24 mouse cellular contexts compared by ENCODE assay signal in genomic region chr10:119130676-119131075, GRCm38 (mm10).
DNase-seq lines count a peak whose midpoint lies in the region; ATAC-seq and TF ChIP-seq lines count a peak whose summit lies in the region.
"Had no signal": no experiment of that assay in that cellular context is flagged by ENCODE, and none has a peak within 500 bp of the region (broad histone marks: within the 10 kb centered on the region; RNA-seq: fewer than 3 reads in every experiment).

No protein-coding gene starts in this region.

- no peaks in the 10 kb centered on the region for H3K27me3 ChIP-seq in heart, embryonic 11.5 days (ENCODE audit: control insufficient read depth, insufficient read depth, low read length)
- no peaks in the 10 kb centered on the region for H3K27me3 ChIP-seq in forebrain, embryonic 16.5 days (replicated peaks; ENCODE audit: control insufficient read depth, insufficient read depth, low read length)
- H3K27me3 ChIP-seq: embryonic facial prominence, embryonic 13.5 days; embryonic facial prominence, embryonic 15.5 days; forebrain, embryonic 12.5 days had no signal

- H3K4me2 ChIP-seq in heart, embryonic 11.5 days: no peak overlapping the region
- H3K4me2 ChIP-seq in forebrain, embryonic 16.5 days (ENCODE audit: low read length): no peak overlapping the region
- H3K4me2 ChIP-seq: embryonic facial prominence, embryonic 13.5 days; embryonic facial prominence, embryonic 15.5 days; forebrain, embryonic 12.5 days had no signal

- no peak overlapping the region for H3K27ac ChIP-seq in ES-E14 (ENCODE audit: insufficient read depth, low read depth, low read length, poor library complexity, severe bottlenecking)
- no peak overlapping the region for H3K27ac ChIP-seq in heart, embryonic 11.5 days (ENCODE audit: low read depth, low read length)
- H3K27ac ChIP-seq in forebrain, embryonic 16.5 days (ENCODE audit: low read length): no peak overlapping the region
- H3K27ac ChIP-seq: embryonic facial prominence, embryonic 13.5 days; embryonic facial prominence, embryonic 15.5 days; forebrain, embryonic 10.5 days; forebrain, embryonic 12.5 days had no signal

- no peaks in the 10 kb centered on the region for H3K36me3 ChIP-seq in ES-E14 (ENCODE audit: control insufficient read depth, insufficient read depth, low read length, poor library complexity, severe bottlenecking)
- no peaks in the 10 kb centered on the region for H3K36me3 ChIP-seq in heart, embryonic 11.5 days (ENCODE audit: control insufficient read depth, insufficient read depth, low read length)
- H3K36me3 ChIP-seq in forebrain, embryonic 16.5 days (ENCODE audit: control insufficient read depth, insufficient read depth): no peaks in the 10 kb centered on the region
- H3K36me3 ChIP-seq: embryonic facial prominence, embryonic 13.5 days; embryonic facial prominence, embryonic 15.5 days; forebrain, embryonic 10.5 days; forebrain, embryonic 12.5 days had no signal

- peaks cover 0 to 3% of the 10 kb centered on the region in 2 experiments; a peak in 2 of 4 replicates for H3K4me1 ChIP-seq in ES-E14 (ENCODE audit: control insufficient read depth in 2 of 2, insufficient read depth in 2 of 2, low read length in 2 of 2, poor library complexity in 1 of 2)
- peaks cover 6% of the 10 kb centered on the region; the same call in 1 of the 2 replicates for H3K4me1 ChIP-seq in heart, embryonic 11.5 days (ENCODE audit: control insufficient read depth, insufficient read depth, low read length)
- H3K4me1 ChIP-seq in forebrain, embryonic 16.5 days (replicated peaks; ENCODE audit: control insufficient read depth, insufficient read depth, low read length): no peaks in the 10 kb centered on the region
- H3K4me1 ChIP-seq: embryonic facial prominence, embryonic 13.5 days had no signal

- H3K4me3 ChIP-seq in ES-E14 (ENCODE audit: insufficient read depth in 1 of 2, low read depth in 1 of 2, low read length in 2 of 2, poor library complexity in 1 of 2, severe bottlenecking in 1 of 2): peak overlapping the region in 1 of 2 experiments; percentile 34; a peak in 1 of 4 replicates
- H3K4me3 ChIP-seq in heart, embryonic 11.5 days (ENCODE audit: low read depth, low read length): no peak overlapping the region
- H3K4me3 ChIP-seq in forebrain, embryonic 16.5 days (replicated peaks; ENCODE audit: low read length): no peak overlapping the region
- H3K4me3 ChIP-seq: embryonic facial prominence, embryonic 13.5 days; embryonic facial prominence, embryonic 15.5 days; erythroblast, embryonic 14.5 days; forebrain, embryonic 10.5 days; forebrain, embryonic 12.5 days had no signal

- DNase-seq in ES-CJ7 (ENCODE audit: low read depth, low spot score) (peak; percentile 78), ES-E14 (ENCODE audit: low read depth, low spot score) (peak; percentile 56), WW6 (ENCODE audit: low read depth, low spot score) (peak; percentile 38)
- peak; percentile 38 for DNase-seq in testis, postnatal 14 days (ENCODE audit: low spot score)
- no peak for DNase-seq in T-cell, adult 2 months (ENCODE audit: low spot score)
- DNase-seq: adrenal gland, adult 2 months; adrenal gland, postnatal 10 days; adrenal gland, postnatal 25 days; cerebellum, adult 11 months; cerebellum, adult 18-20 months; cerebellum, adult 8-10 months; cerebellum, adult 9-11 months; cerebellum, postnatal 14 days; cerebellum, postnatal 36 days; embryo, embryonic 11 days; forebrain, postnatal 0 days had no signal

- no peaks in the 10 kb centered on the region for H3K9me3 ChIP-seq in ES-E14 (ENCODE audit: control insufficient read depth, insufficient read depth, low read depth, low read length)
- H3K9me3 ChIP-seq in heart, embryonic 11.5 days (replicated peaks; ENCODE audit: control insufficient read depth, low read length): no peaks in the 10 kb centered on the region
- H3K9me3 ChIP-seq in forebrain, embryonic 16.5 days (ENCODE audit: control insufficient read depth, low read length): no peaks in the 10 kb centered on the region
- H3K9me3 ChIP-seq: embryonic facial prominence, embryonic 13.5 days; embryonic facial prominence, embryonic 15.5 days; forebrain, embryonic 10.5 days; forebrain, embryonic 12.5 days had no signal

- in situ Hi-C loops in ES-E14 (cut with MboI; ENCODE audit: low sequenced_read_pairs in 2 of 2, unreplicated experiment in 2 of 2): no loop called here

- WGBS in heart, embryonic 11.5 days (ENCODE audit: insufficient replicate concordance): 78% methylated on average over 6 of the region's 6 CpGs
- 79% methylated on average over 6 of the region's 6 CpGs for WGBS in forebrain, embryonic 16.5 days

- H3K9ac ChIP-seq in ES-E14 (ENCODE audit: insufficient read depth, low read depth, low read length, poor library complexity, severe bottlenecking): no peak overlapping the region
- H3K9ac ChIP-seq in heart, embryonic 11.5 days (ENCODE audit: low read depth, low read length): no peak overlapping the region
- H3K9ac ChIP-seq in forebrain, embryonic 16.5 days (replicated peaks; ENCODE audit: low read depth, low read length): no peak overlapping the region
- H3K9ac ChIP-seq: embryonic facial prominence, embryonic 13.5 days; embryonic facial prominence, embryonic 15.5 days; forebrain, embryonic 12.5 days; forebrain, postnatal 0 days had no signal

- no peak for ATAC-seq in heart, embryonic 11.5 days (replicated peaks; ENCODE audit: insufficient number of reproducible peaks, low FRiP score, low TSS enrichment)
- no peak for ATAC-seq in forebrain, embryonic 16.5 days
- ATAC-seq: forebrain, embryonic 14.5 days; forebrain, postnatal 0 days had no signal

TF ChIP-seq in ES-E14, 5 proteins besides CTCF, POLR2A, EP300 and RAD21:
- TF ChIP-seq MAFK (IDR thresholded peaks at IDR 0.05; ENCODE audit: insufficient read depth, low read depth, low read length) (no peak), HCFC1 (IDR thresholded peaks at IDR 0.05; ENCODE audit: borderline replicate concordance, insufficient read depth, low read length) (no peak), CHD2 (IDR thresholded peaks at IDR 0.05; ENCODE audit: low read depth, low read length) (no peak), ZC3H11A (IDR thresholded peaks at IDR 0.05; ENCODE audit: borderline replicate concordance, low read depth, low read length) (no peak), ZNF384 (IDR thresholded peaks at IDR 0.05; ENCODE audit: low read depth, low read length) (no peak)
